Mouse (Mus musculus) cerebellum, adult 2 months (tissue): ENCODE measurements around the gene Rbms3.

Source experiments
- CTCF ChIP-seq: fragments of 200-500 bp; IDR thresholded peaks from 2 replicates; pipeline ENCODE4 v1.5.1; 2011; ENCODE audit warnings: low read depth, mild to moderate bottlenecking, control low read depth, low read length, moderate library complexity, borderline replicate concordance; ENCODE audit not compliant: insufficient read depth
- POLR2A ChIP-seq: fragments of 200-500 bp; IDR thresholded peaks from 2 replicates; pipeline ENCODE4 v1.6.1; 2011; ENCODE audit warnings: low read length, control low read depth, borderline replicate concordance; ENCODE audit not compliant: insufficient read depth

- TF ChIP-seq CTCF (no peak), POLR2A (no peak)
These were observed 43.6 kb upstream of the Rbms3 start for GRCm38 (mm10) chr9:117673311-117673710.
